Mouse (Mus musculus) adrenal gland, adult 18-20 months (tissue): Measurements from ENCODE around the gene Rassf1. TPM values are rescaled to one million over a fixed set of nuclear protein-coding genes. Genes with fewer than 3 reads are reported as not detected.

Experiments
- DNase-seq, 2 experiments: peaks; one replicate each; pipeline ENCODE4 v3.0.0; 2021 to 2022; ENCODE audit warnings: low spot score in 2 of 2
- total RNA-seq, 2 experiments: library from RNA; stranded (reverse); gene quantifications; 1 replicate in 1 of 2; 2 replicates in 1 of 2; pipeline ENCODE4 v1.2.3; 2021

Rassf1 gene
- total RNA-seq, 2 experiments from 2014 or later, result 16.4 to 24.2 TPM

GRCm38 (mm10) chr9:107539940-107540339 is 11.4 kb upstream of the Rassf1 start:
- no peak for DNase-seq

GRCm38 (mm10) chr9:107540420-107540819 is 10.9 kb upstream of the Rassf1 start:
- DNase-seq, result no peak

- no peak for DNase-seq
Observed at GRCm38 (mm10) chr9:107541005-107541404, 10.3 kb upstream of the Rassf1 start.

GRCm38 (mm10) chr9:107541474-107542351 is 9.6 kb upstream of the Rassf1 start, which contains the start of the genes Cyb561d2 and Nprl2:
Gene Cyb561d2 (minus strand): TSS chr9:107542193.
Gene Nprl2 (plus strand): TSS chr9:107542226.
- peak; percentile 93 for DNase-seq

- no peak for DNase-seq
Observed at GRCm38 (mm10) chr9:107542352-107542686, 9.0 kb upstream of the Rassf1 start.

GRCm38 (mm10) chr9:107542721-107543120 is 8.6 kb upstream of the Rassf1 start:
- DNase-seq, result no peak

- no peak for DNase-seq
Observed at GRCm38 (mm10) chr9:107543299-107543698, 8.1 kb upstream of the Rassf1 start.

- no peak for DNase-seq
Observed at GRCm38 (mm10) chr9:107544196-107544700, 7.1 kb upstream of the Rassf1 start.

GRCm38 (mm10) chr9:107544729-107545128 is 6.6 kb upstream of the Rassf1 start:
- DNase-seq, result no peak

- DNase-seq, result no peak
Observed at GRCm38 (mm10) chr9:107545199-107545598, 6.2 kb upstream of the Rassf1 start.

GRCm38 (mm10) chr9:107545602-107546001 is 5.8 kb upstream of the Rassf1 start:
- DNase-seq, result peak; percentile 77 to 79

GRCm38 (mm10) chr9:107547026-107547425 is 4.3 kb upstream of the Rassf1 start, which contains the start of gene Zmynd10:
Gene Zmynd10 (plus strand): TSS chr9:107547298.
- peak; percentile 78 to 84 for DNase-seq

- DNase-seq, result no peak
Observed at GRCm38 (mm10) chr9:107547957-107548356, 3.4 kb upstream of the Rassf1 start.

- DNase-seq, result no peak
Observed at GRCm38 (mm10) chr9:107548820-107549219, 2.5 kb upstream of the Rassf1 start.

- DNase-seq, result no peak
Observed at GRCm38 (mm10) chr9:107549297-107550074, 1.9 kb upstream of the Rassf1 start.

- DNase-seq, result no peak
Observed at GRCm38 (mm10) chr9:107550491-107551116, 751 bp upstream of the Rassf1 start.

- DNase-seq, result no peak
Observed at GRCm38 (mm10) chr9:107551890-107552355, 568 bp downstream of the Rassf1 start.

- no peak for DNase-seq
Observed at GRCm38 (mm10) chr9:107552690-107553393, 1.5 kb downstream of the Rassf1 start.

GRCm38 (mm10) chr9:107553541-107554318 is 2.4 kb downstream of the Rassf1 start:
- DNase-seq, result peak in 1 of 2 experiments; percentile 54
